Mouse (Mus musculus): ENCODE measurements at regions not wholly inside any gene's neighbourhood (a gene's known extent, or its start where the extent isn't known, plus 50 kb on each side); places are given as distances from the start of the nearest gene placed in this dataset.

DNA sequence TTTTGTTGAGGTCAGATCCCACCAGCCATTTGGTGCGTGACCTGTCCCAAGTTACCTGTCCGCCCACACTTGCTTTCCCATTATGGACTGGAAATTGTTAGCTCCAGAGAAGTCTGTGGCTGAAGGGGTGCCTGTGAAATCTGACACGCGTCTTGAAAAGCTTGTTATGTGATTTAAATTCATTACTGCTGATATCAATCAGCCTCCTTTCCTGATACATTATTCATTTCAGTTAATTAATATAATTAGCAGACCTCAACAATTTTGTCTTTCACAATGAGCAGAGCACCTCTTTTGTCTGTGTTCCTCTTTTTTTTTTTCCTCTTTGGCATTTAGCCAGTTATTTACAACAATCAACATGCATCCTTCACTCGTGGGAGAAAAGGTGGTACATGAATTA lies 58.6 kb upstream of the Grip1 start:
- no peak for DNase-seq (ENCODE audit: low spot score in 2 of 2)

- DNase-seq (ENCODE audit: low spot score in 2 of 2): no peak
These were observed 65.7 kb upstream of the Grip1 start for GRCm38 (mm10) chr10:119387924-119388323.

GRCm38 (mm10) chr10:119382257-119382656 lies 71.4 kb upstream of the Grip1 start:
- no peak for DNase-seq (ENCODE audit: low spot score in 2 of 2)

DNA sequence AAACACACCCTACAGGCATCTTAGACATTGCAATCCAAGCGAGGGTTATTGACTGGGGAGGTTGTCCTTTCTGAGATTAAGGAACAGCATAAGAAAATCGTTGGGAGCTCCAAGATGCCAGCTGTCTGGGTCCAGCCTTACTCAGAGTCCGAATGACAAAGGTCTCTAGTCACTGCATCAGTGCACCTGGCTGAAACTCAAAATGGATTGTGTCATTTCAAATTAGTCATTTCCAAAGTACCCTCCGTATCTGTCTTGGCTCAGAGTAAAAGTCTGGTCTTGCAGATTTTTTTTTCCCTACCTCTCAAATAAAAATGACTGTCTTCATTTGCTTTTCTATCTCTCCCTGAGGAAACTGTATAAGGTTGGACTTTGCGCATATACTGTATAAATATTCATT lies 85.1 kb upstream of the Grip1 start:
- no peak for DNase-seq (ENCODE audit: low spot score in 2 of 2)

DNA sequence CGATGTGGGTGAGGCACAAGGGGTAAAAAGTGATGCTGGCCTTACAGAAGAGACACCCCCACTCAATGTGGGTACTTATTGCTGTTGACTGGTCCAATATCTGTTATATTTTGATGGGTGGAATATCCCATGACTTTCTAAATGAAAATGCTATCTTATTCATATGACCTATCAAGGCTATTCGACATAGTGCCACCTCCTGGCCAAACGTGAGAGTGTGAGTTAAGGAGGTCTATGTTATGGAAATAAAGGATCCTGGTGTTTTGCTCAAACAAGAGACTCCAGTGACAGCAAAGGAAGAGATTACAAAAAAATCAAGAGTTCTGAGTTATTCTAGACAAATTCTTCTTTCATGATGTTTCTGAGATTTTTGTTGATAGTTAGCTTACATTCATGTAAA lies 90.0 kb upstream of the Grip1 start:
- peak; percentile 15 to 17 for DNase-seq (ENCODE audit: low spot score in 2 of 2)

DNA sequence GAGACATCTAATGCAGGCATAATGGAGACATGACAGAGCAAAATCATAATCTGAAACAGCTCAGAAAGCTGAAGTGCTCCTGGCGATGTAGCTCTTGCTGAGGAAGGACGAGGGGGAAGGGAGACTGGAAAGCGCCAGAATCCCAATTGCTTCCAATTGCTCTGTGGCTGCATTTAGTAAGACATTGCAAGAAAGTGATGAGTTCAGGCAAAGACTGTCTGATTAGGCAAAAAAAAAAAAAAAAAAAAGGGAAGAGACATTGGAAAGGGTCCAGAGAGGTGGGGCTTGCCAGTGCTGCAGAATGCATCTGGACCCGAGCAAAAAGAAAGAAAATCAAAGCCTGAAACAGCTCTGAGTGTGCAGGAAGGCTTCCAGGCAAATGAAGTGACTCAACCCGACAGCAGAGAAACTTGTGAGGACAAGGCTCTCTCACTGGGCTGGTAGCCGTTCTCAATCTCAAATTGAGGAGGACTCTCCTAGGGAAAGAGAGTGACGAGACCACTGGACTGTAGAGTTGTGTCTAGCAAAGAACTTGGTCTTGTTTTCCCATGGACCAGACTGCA lies 94.8 kb upstream of the Grip1 start:
- DNase-seq (ENCODE audit: low spot score in 2 of 2): no peak

- DNase-seq (ENCODE audit: low spot score in 2 of 2): no peak
These were observed 102.7 kb upstream of the Cand1 start for GRCm38 (mm10) chr10:119342317-119343114.

GRCm38 (mm10) chr10:119340323-119340722 lies 100.5 kb upstream of the Cand1 start:
- no peak for DNase-seq (ENCODE audit: low spot score in 2 of 2)

DNA sequence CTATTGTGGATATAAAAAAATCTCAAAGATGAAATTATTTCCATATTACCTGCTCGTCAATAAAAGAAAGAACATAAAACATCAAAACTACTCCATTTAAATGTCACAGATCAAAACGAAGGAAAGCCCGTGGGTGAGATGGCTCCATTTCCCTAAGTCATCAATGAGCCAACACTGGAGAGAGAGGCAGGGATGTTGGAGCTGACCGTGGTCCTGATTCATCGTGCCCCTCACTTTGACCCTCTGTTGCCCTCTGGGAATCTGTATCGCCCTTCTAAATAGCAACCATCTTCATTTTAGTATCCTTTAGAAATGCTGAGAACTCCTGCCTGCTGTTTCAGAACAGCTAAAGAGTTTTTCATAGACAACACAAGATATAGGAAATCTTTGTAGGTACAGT lies 87.1 kb upstream of the Cand1 start:
- DNase-seq (ENCODE audit: low spot score in 2 of 2): no peak

DNA sequence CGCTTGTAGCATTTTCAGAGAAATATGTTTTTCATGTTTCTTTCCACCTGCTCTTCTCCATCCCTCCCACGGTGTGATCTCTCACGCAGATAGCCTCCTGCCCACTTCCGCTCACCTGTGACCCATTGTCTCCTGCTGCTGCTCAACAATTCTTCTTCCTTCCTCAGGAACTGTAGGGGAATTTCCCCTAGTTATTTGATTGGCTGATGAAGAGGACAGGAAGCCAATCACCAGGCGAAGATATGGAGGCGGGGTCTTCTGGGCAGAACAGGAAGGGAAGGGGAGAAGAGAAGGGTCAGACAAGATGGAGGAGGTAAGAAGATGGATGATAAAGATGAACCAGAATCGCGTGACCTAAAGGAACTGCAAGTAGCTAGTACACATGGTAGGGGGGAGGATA lies 80.1 kb upstream of the Cand1 start:
- no peak for DNase-seq (ENCODE audit: low spot score in 2 of 2)

- DNase-seq (ENCODE audit: low spot score in 2 of 2): no peak
These were observed 78.6 kb upstream of the Cand1 start for GRCm38 (mm10) chr10:119318416-119318815.

DNA sequence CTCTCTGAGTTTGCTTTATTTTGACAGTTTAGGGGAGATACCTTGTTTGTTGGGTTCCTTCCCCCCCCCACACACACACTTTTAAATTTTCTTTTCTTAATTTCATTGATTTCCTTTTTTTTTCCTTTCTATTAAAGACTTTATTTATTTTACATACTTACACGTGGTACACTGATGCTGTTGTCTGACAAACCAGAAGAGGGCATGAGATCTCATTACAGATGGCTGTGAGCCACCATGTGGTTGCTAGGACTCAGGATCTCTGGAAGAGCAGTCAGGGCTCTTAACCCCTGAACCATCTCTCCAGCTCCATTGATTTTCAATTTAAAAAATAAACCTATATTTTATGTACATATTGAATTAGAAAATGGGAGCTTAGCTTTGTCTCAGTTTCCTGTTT lies 71.7 kb upstream of the Cand1 start:
- no peak for DNase-seq (ENCODE audit: low spot score in 2 of 2)

GRCm38 (mm10) chr10:119295740-119296139 lies 55.9 kb upstream of the Cand1 start:
- no peak for DNase-seq (ENCODE audit: low spot score in 2 of 2)

DNA sequence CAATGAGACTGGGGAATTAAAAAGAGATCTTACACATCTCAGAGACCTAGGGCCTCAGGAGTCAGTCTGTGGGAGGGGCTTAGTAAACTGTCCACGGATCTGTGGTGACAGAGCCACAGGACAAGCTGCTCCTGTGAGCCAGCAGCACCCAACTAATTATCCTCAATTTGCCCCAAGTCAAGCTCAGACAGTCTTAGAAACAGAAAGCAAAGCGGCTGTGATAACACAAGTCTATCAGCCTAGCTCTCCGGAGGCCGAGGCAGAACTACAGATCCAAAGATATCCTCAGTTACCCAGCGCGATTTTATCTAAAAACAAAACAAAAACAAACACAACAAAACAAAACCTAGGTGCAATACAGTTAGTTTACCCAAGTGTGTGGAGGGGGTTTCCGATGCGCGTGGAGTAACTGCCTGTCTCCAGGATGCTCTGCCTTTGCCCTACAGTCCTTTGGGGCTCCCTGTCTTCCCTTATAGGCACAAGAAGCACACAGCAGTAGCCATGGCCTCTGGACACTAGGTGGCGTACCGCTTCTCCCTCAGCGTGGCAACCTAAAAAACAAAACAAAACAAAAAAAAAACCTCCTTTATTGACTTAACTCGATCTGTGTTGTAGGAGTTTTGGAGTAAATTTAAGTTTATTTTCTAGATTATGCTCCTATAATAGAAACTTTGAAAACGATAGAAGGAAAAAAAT lies 54.7 kb upstream of the Cand1 start:
- DNase-seq (ENCODE audit: low spot score in 2 of 2): peak; percentile 3 to 19

DNA sequence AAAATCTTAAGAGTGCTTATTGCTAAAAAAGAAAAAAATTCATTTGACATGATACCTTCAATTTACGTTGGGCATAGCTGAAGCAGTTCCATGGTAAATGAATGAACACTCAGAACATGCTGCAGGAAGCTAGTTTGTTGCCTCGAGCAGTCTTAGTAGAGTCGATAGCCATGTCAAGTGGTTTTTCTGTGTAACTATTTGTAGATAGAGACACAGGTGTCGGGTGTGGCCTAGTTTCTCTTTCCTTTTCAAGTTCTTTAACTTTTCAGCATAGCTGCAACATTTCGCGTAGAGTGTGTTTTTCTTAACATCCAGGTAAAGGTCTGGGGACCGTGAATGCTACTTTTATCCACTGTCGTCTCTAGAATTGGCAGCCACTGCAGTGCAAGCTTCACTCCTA lies 53.5 kb upstream of the Cand1 start:
- no peak for DNase-seq (ENCODE audit: low spot score in 2 of 2)

All from urinary bladder, postnatal 36 days (tissue).